Mouse (Mus musculus): ENCODE results near the gene Casp9.

Gene Casp9

DNA sequence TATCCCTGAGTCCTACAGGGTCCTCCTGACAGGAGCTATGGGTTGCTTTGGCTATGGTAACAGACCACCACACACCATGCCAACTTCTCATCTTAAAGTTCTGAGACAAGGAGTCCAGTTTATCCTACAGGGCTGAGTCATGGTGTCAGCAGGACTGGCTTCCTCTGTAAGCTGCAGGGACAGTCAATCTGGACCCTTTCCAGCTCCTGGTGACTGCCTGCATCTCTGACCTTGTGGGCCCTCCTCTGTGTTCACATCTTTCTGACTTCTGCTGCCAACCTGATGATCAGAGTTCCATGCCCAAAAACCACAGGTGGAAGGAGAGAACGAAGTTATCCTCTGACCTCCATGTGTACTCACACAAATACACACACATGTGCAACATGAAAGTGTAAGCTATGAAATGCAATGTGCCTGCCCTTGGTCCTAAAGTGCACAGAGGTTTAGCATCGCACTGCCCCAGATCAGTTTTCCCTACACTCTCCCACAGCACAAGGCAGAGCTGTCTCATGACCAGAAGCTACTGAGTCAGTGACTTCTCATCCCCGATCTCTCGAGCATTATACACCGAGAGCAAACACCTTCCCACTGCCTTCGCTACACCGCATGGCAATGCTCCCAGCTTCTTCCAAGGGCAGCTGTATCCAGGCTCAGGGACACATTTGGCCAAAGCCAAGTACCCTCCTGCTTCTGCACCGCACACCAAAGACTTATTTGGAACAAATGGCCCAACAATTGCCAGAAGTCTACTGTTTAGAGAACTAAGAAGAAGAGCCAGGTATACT is 12.0 kb upstream of the Casp9 start:
- DNase-seq (ENCODE audit: low read depth, low spot score): no peak

DNA sequence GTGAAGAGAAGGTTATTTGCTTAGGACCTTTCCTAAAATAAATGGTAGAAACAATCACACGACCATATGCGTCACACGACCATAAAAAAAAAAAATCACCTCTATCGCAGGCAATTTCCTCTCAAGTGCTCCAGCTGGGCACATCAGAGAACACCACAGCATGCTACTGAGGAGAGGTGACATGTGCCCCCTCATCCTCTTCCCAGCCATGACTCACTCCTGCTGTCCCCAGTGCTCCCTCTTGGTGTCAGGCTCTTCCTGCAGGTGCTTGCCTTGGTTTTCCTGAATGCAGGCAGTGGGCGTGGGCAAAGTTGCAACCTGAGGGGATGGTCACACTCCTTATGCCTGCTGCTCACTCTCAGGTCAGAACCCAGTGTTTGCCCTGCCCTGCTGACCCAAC is 8.6 kb upstream of the Casp9 start:
- no peak for DNase-seq (ENCODE audit: low read depth, low spot score)

GRCm38 (mm10) chr4:141786141-141786540 is 7.3 kb upstream of the Casp9 start:
- DNase-seq (ENCODE audit: low read depth, low spot score): no peak

- DNase-seq (ENCODE audit: low read depth, low spot score): no peak
These were observed 6.4 kb upstream of the Casp9 start for GRCm38 (mm10) chr4:141787046-141787445.

GRCm38 (mm10) chr4:141787462-141787861 is 6.0 kb upstream of the Casp9 start:
- no peak for DNase-seq (ENCODE audit: low read depth, low spot score)

GRCm38 (mm10) chr4:141789564-141790218 is 3.7 kb upstream of the Casp9 start:
- no peak for DNase-seq (ENCODE audit: low read depth, low spot score)

DNA sequence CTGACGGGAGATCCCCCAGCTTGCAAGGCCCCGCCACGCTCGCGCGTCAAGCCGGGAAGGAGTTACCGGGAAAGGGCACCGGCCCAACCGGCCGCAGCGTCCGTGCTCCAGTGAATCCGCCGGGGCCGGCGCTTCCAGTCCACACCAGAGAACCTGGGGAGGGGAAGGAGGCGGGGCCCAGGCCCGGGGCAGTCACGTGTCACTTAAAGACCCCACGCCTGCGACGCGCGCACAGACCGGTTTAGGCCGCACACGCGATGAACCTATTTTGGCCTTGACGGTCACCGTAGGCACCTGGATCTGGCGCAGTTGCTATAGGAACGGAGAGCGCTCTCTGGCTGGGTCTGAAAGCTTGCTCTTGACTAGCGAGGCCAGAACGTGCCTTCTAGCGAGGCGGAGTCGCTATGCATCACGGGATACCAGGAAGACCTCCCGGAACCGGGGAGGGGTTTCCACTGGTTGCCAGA is 2.9 kb upstream of the Casp9 start, which contains the start of gene Dnajc16:
Gene Dnajc16 (minus strand): TSS at position 408 of the 467 bp plus-strand sequence.
- peak; percentile 99 for DNase-seq (ENCODE audit: low read depth, low spot score)

GRCm38 (mm10) chr4:141791486-141791885 is 1.9 kb upstream of the Casp9 start:
- no peak for DNase-seq (ENCODE audit: low read depth, low spot score)

- DNase-seq (ENCODE audit: low read depth, low spot score): no peak
These were observed 1.5 kb upstream of the Casp9 start for GRCm38 (mm10) chr4:141791951-141792350.

GRCm38 (mm10) chr4:141792554-141793281 is 694 bp upstream of the Casp9 start:
- DNase-seq (ENCODE audit: low read depth, low spot score): no peak

DNA sequence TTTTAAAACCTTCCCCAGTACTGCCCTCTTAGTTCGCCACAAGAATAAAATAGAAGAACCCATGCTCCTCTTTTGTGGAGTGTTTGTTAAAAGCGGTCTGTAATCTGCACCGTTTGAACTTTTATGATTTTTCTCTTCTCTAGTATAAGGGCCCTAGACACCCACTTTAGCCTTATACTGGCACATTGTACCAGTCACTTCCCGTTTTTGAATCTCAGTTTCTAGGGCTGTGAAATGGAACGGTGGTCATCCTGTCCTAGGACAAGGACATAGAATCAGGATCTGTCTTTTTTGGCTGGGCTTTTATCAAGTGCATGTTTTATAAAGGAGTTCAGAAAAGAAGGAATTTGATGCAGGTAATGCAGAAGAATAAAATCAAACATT is 732 bp downstream of the Casp9 start:
- no peak for DNase-seq (ENCODE audit: low read depth, low spot score)

GRCm38 (mm10) chr4:141796356-141796755 is 2.9 kb downstream of the Casp9 start:
- no peak for DNase-seq (ENCODE audit: low read depth, low spot score)

GRCm38 (mm10) chr4:141796954-141797353 is 3.5 kb downstream of the Casp9 start:
- no peak for DNase-seq (ENCODE audit: low read depth, low spot score)

DNA sequence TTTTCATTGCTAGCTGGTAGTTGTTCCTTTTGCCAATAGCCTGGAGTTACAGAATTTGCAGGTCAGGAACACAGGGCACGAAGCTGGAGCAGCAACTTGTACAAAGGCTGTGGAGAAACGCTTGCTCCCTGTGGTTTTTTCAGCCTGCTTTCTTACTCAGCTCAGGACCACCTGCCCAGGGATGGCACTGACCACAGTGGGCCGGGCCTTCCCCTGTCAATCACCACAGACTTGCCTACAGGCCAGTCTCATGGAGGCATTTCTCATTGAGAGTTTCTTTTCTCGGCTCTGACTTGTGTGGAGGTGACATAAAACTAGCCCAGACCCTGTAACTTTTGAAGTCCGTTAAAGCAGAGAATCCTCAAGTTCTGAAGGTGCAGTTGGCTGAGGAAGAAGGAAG is 4.1 kb downstream of the Casp9 start:
- DNase-seq (ENCODE audit: low read depth, low spot score): no peak

- DNase-seq (ENCODE audit: low read depth, low spot score): no peak
These were observed 10.7 kb downstream of the Casp9 start for GRCm38 (mm10) chr4:141804105-141804504.

- no peak for DNase-seq (ENCODE audit: low read depth, low spot score)
These were observed 12.5 kb downstream of the Casp9 start for GRCm38 (mm10) chr4:141805886-141806285.

DNA sequence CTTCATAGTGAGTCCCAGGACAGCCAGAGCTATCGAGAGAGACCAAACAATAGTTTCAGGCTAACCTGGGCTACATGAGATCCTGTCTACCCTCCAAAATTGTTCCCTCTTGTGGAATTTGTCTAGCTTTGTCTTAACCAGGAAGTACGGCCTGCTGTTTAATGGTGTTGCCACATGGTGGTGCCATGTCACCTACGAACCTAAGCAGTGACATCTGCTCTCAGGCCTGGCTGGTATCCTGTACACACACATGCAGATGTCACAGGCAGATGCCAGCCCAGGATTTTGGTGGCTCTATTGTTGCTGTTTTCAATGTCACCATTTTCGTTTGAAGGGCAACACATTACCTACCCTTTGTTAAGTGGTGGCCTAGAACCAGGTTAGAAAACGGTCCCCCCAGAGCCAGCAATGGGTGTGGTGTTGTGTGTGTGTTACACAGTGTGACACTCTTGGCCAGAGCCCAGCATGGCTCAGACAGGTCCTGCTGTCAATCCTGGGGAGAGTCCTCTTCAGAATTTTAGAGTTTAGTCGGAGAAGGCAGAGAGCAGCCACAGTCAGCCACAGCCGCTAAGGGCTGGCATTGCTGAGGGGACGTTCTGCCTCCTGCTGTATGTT is 16.5 kb downstream of the Casp9 start:
- peak; percentile 41 for DNase-seq (ENCODE audit: low read depth, low spot score)

GRCm38 (mm10) chr4:141810975-141811374 is 17.6 kb downstream of the Casp9 start:
- no peak for DNase-seq (ENCODE audit: low read depth, low spot score)

- no peak for DNase-seq (ENCODE audit: low read depth, low spot score)
These were observed 18.0 kb downstream of the Casp9 start for GRCm38 (mm10) chr4:141811375-141811774.

DNA sequence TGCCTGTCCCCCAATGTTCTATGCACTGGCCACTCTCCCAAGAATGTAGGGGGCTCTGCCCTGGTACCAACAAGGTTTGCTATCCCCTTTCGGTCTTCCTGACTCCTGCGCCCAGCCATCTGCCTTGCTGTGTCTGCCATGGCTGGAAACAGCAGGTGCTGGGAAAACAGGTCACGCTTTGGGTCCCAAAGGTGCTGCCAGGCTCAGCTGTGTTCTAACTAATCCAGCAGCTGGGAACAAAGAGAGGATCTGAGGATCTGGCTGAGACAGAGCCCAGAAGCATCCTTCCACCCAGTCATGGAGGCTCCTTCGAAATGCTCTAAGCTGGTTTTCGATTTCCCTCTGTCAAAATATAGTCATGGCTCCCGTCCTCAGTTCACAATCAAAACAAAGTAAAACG is 22.9 kb downstream of the Casp9 start:
- no peak for DNase-seq (ENCODE audit: low read depth, low spot score)

- no peak for DNase-seq (ENCODE audit: low read depth, low spot score)
These were observed 23.6 kb downstream of the Casp9 start for GRCm38 (mm10) chr4:141816776-141817655.
